Mouse (Mus musculus): ENCODE measurements around the gene Arpp21.

Arpp21 gene

DNA sequence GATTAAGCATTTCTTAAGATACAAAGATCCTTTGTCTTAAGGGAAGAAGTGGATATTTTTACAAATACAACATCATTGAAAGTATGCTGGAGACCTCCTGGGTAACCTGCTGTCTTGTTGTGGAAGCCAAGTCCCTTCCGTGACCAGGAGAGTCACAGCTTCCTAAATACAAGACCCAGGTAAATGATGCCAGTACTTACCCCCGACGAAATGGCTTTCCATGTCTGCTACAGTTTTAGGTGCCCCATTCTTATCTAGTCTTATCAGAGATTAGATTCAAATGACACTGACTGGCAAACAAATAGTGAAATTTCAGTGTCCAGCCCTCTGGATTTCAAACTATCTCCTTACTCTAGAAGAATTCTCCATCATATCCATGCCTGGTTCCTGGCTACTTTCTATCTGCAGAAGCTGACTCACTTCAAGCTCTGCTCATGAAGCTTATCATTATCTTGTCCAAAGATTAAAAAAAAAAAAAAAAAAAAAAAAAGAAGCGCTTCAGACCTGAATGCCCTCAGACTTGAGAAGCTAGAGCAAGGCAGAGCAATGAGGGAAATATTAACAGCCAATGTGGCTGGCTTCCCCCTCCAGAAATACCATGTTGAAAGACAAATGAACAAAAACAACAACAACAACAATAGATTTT is 4.9 kb downstream of the Arpp21 start:
- DNase-seq, result no peak

DNA sequence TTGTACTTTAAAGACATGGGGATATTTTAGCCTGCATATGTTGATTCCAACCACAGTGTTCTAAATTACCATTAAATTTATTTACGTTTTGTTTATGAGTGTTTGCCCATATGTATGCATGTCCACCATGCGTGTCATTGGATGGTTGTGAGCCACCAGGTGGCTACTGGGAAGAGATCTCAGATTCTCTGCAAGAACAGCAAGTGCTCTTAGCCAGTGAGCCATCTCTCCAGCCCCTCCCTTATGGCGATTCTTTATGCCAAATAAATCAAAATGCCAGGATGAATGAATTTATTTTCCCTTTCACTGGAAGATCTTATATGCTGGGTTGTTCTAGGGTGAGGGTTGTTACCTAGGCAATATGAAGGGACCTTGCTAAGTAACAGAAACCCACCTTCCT is 7.3 kb downstream of the Arpp21 start:
- no peak for DNase-seq

DNA sequence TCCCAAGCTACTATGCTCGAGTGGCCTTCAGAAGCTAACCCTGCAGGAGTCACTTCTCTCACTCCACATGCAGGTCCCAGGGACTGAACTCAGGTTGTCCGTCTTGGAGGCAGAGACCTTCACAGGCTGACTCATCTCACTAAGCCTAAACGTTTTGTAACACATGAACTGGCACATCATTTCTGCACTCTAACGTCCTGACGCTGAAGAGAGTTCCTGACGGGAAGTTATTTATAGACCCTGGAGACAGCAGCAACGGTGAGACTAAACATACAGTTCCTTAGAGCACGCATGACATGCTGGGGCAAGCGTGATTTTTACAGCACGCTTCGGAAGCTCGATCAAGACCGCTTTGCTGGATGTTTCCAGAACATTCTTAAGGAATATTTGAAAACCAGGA is 8.6 kb downstream of the Arpp21 start:
- no peak for DNase-seq

DNA sequence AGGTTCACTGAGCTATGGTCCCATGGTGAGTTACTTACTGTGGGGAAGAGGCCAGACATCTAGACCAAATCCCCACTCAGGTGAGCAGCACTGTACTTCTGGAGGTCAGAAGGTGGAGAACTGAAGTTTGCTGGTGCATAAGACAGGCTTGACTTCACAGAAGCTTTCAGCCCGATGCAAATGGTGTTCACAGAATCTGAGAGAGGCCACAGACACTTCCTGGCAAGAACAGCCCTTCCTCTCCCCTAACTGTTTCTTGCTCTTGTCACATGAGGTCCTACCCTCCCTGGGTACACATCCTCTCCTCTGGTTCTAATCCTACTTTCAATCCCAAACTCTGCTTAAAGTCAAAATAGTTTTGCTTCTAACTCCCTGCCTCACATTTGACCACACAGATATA is 9.2 kb downstream of the Arpp21 start:
- peak; percentile 44 for DNase-seq

DNA sequence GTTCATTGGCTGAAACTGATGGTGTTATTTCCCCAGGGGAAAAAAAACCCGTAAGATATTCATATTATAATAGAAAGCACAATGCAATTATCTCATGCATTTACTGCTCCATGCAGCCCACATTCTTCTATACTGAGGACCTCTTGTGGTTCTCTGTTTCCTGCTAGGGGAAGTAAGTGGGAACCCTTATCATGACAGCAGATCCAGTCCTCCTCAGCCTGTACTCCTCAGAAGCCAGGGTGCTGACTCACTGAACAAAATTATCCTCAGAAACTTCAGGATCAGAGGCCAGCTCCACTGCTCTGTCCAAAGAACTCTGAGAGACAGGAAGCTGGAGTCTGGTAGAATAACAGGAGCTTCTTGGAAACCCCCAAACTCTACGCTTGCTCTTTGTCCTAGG is 10.7 kb downstream of the Arpp21 start:
- DNase-seq, result peak; percentile 27

DNA sequence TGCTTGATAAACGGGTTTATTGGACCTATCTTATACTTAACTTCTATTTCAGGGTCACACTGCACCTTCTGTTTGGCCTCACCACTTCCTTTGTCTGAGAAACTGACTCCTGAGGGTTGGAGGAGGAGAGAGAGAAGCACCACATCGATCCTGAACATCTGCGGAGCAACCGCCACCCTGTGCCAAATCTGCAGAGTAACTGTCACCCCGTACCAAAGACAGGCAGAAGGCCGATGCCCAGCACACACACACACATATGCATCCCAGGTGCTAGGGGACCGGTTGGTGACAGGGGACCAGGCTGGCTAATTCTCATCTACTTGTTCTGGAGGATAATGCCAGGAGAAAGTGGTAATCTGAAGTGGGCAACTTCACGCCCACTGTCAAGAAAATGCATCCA is 16.4 kb downstream of the Arpp21 start:
- peak; percentile 72 for DNase-seq

DNA sequence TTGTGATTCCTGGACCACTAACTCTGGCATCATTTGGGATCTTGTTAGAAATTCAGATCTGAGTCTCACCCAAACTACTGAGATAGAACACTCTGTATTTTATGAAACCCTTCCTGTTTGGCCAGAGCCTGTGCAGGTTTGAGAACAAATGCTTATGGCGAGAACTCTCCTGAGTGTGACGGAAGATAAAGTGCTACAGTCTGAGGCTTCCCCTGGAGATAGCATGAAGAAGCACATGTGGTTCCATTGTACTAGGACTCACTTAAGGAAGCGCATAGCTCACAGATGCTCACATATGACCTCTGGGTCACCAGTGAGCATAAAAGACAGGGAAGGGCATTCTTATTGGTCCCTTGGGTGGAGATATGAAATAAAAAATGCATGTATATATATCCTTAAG is 17.5 kb downstream of the Arpp21 start:
- DNase-seq, result peak; percentile 49

DNA sequence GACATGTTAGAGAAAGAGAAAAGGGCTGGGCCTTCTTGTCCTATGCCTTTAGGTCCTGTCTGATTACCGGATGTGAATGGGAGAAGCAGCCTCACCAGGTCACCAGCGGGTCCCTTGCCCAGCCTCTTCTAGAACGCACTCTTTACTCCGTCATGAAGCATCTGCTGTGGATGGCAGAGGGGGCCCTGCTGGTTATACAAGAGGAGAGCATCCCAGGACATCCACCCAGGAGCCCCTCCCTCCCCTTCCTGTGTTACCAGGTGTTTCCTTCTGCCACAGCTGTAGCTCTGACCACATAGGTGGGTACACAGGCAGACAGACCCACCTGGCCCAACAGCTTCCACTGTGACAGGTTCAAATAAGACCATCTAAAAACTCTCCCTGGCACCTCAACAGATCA is 18.6 kb downstream of the Arpp21 start:
- DNase-seq, result peak; percentile 78

DNA sequence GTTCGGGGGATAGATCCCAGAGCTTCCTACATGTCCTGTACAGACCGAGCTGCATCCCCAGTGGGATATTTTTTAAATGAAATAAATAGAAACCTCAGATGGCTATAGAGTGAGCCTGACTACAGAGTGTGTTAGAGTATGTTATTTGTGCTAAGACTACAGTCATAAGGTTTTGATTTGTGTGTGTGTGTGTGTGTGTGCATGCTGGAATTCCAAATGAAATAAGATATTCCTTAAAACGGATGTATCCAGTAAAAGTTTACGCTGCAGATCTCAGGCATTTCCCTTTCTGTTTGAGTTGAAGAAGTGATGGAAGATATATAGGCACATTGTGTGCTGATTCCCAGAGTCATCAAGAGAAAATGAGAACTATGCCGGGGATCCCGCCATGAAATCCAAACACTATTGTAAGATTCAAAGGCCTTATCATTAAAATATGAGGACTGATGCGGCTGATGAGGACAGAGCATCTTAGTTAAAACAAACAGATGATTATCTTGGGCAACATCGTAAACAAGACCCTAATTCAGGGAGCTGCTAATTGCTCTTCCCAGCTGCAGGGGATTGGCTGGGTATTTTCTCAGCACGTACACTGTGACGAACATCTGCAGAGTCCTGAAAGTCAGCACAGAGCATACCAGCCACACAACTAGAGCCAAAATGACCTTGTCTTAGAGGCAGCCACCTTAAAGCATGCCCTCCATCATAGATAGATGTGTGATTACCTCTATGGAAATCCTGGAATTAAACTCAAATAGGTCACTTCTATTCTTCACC is 20.5 kb downstream of the Arpp21 start:
- no peak for DNase-seq

DNA sequence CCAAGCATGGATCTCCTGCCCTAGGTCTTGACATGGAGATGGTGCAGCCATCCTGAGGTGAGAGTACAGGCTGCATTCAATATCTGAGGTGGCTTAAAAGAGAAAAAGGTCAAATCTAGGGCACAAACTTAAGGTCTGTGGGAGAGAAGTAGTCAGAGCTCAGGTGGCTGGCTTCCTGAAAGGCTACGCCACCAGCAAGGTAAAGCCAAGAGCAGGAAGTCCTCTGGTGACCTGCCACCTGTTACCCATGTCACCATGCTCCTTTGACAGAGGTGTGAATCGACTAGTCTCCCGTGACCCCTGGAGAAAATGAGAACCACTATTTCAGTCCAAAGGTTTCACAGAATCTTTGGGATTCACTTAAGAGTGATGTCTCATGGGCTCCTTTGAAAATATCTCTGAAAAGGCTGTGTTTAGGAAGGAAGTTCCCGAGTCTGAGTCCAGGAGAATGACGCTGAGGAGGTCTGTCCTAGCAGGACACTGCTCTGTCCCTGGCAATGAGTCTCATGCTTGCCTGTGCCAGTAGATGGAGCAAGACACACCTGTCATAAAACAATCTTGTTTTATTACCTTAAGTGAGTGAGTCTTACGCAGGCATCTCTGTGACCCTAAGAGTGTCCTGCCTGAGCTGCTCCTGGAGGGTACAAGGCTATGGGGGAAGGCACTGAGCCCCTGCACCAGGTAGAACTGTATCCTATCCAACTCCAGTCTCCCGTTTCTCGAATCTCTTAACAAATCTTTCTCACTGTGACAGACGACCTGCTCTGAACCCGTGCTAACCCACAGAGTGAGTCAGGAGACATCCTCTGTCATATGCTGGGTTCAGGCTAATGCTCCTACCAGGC is 22.1 kb downstream of the Arpp21 start:
- DNase-seq, result peak; percentile 51

DNA sequence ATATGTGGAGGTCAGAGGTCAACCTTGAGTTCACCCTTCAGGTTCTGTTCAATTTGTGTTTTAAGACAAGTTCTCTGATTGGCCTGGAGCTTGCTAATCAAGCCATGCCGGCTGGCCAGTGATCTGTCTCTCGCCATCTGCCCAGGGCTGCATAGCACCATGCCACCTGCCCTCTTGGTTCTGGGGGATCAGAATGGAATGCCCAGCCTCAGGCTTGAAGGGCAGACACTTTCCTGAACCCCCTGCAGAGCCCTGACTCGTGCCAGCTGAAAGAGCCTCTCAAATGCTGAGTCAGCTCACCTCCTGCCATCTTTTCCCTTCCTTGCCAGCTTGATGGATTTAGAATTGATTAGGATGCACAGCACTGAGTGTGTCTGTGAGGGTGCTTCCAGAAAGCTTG is 25.9 kb downstream of the Arpp21 start:
- peak; percentile 26 for DNase-seq

DNA sequence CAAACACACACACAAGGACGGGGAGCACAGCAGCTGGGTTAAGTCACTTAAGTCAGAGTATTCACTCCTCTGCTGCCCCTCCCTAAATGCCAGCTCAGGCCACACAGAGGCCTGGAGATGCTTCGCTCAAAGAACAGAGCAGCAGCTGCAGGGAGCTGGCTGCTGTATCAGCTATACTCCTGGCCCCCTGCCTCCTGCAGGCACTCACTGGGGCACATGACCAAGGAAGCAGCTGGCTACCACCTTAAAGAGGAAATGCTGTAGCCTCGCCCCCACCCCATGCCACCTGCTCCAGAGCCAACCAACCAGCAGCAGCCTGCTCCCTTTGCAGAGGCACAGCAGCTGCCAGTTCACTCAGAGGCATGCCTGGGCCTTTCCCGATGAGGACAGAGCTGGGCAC is 28.0 kb downstream of the Arpp21 start:
- peak; percentile 87 for DNase-seq

DNA sequence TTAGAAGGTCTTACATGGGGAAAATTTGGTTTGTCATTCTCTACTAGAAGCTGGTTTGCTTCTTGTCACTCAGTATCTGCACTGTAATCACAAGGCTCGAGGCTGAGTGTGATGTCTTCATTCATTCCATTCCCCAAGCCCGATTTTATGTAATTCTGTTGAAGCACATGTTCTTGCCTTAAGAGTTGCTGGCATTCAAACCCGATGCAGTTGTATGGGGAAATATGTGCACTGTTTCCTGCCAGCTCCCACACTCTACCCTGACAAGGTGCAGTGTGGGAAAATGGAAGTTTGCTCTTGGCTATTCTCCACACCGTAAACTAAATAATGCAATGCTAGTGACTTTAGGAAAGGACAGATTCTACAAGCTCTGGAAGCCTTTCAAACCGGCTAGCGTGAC is 37.4 kb downstream of the Arpp21 start:
- no peak for DNase-seq

DNA sequence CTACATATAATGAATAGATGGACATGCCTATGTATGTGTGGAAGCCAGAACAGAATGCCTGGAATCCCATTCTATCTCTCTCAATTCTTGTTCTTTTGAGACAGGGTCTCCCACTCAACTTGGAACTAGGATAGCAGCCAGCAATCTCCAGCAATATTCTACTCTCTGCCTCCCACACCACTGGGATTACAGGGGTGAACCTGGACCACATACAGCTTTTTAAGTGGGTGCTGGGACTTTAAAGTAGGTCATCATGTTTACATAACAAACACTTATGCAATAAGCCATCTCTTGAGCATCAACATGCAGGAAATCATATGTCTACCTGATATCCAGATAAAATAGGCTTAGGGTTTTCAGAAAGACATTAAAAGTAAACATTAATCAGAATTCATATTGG is 41.7 kb downstream of the Arpp21 start:
- no peak for DNase-seq

DNA sequence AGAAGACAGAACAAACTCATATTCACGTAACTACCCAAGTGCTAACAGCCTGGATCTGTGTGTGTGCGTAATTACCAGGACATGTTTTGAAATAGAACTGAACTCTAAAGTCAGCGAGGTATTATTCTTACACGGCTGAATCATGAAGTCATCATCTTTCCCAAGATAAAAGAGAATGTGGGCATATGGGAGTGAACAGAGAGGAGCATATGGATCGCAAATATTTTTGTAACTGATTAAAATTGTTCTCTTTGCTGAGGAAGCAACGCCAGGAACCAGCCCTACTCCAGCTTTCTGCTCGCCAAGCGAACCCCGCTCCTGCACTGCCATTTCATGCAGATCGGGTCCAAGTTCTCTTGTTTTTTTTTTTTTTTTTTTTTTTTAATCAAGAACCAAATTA is 46.3 kb downstream of the Arpp21 start:
- no peak for DNase-seq

DNA sequence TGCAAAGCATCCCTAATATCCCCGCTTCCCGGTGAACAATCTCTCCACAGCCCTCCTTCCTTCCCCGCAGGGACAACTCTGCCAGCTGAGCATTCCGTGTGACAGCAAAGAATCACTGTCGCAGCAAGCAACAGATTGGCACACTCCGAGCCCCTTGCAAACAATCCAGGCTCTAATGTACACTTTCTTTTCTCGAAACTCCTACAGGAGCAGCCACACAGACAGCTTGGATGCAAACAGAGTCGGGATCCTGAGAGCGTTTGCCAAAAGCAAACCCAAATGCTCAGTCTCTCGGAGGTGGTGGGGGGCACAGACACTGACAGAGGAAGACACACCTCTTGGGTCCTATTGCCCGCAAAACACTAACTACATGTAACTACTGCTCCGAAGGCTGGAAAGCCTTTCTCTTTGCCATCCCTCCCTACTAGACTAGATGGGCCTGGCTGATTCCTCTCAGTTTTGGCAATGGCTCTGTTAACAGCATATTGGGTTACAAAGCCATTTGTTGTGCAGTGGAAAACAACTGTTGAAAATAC is 47.3 kb downstream of the Arpp21 start:
- no peak for DNase-seq

DNA sequence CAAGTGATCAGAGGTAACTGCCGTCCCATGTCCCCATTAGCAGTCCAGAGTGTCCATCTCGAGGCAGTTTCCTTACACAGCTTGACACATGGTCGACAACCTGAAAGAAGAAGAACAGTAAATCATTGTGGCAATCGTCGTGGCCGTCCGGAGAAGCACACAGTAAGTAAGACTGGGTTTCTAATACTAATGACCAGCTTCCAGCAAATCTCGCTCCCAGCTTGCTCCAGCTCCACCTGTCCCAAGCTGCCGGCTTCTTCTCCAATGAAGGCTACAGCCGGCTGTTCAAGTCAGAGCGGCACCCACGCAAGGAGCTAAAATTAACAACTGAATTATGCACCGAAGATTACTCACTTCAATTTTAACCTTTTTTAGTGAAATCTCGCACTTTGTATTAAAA is 48.1 kb downstream of the Arpp21 start:
- no peak for DNase-seq

DNA sequence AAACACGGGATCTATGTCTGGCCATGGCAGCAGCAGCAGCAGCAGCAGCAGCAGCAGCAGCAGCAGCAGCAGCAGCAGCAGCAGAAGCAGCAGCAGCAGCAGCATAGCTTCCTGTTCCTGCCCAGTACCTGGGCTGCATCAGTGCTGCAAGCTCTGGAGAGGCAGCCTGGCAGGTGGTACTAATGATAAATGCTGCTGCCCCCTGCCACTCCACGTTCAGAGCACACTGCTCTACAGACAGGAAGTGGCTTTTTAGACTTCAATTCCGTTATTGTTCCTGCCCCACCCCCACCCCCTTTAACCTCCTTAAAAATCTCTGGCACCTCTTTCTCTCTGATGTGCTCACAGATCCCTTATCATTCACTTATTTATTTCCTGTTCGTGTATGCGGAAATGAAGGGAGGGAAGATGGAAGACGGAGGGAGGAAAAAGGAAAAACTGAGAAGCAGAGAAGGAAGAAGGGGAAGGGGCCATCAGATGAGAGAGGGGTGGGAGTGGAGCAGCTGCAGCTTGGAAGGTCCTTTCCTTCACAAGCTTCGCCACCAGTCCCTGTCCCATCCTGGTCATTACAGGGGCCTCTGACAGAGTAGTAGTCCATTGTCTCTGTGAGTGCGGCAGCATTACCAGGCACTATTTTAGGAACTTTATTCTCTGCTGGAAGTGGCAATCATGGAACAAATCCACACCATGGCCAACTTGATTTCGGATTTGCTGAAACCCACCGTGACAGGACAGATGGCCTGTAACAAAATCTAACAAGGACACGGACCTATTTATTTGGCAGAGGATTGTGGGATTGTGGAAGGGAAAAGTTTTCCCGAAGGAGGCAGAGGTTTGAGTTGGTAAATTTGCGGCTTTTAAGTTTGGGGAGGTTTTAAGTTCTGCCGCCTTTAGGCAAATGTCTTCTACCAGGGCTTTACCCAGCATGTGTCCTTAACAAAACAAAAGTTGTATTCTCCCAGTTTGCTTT is 49.1 kb downstream of the Arpp21 start:
- peak; percentile 58 for DNase-seq

DNA sequence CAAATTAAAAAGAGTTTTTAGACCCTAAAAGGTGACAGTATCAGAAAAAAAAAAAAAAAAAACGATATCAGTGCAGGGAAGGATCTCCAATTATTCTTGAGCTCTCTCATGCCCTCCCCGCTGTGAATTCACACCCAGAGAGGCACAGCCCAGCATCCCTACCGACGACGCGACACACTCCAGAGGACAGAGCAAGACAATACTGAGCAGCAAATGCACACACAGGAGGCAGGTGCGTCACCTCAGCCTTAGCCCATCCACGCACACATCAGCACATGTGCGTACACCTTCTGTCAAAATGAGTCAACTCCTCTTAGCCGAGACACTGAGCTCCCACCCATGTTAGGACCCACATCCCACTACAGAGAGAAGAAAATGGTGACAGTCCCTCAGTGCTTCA is 50.0 kb downstream of the Arpp21 start:
- no peak for DNase-seq

DNA sequence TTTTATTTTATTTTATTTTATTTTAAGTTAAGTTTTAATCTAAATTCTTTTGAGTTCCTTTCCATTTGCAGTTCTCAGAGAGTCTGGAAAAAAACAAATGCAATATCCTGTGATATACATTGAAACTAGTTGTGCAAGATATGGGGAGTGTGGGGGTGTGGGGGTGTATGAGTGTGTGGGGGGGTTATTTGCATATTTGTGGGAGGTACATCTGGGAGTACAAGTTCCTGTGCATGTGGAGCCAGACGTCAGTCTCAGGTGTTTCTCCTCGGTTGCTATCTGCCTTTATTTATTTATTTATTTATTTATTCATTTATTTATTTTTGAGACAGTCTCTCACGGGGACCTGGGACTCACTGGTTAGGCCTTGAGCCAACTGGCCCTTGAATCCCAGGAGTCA is 53.0 kb downstream of the Arpp21 start:
- DNase-seq, result no peak

DNA sequence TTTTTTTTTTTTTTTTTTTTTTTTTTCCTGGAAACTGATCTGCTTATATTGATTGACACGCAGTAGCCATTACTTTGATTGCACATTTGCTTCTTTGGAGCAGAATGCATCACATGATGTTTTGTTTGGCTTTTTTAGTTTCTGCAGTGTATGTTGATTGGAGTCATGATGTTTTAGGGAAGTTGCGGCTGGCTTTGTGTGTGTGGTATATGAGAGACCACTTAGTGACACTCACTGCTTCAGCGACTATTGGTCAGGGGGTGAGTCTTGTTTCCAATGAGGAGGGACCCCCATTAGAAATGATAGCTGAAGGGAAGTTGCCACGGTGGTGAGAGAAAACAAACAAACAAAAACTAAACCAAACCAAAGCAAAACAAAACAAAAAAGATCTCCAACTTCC is 55.7 kb downstream of the Arpp21 start:
- no peak for DNase-seq

DNA sequence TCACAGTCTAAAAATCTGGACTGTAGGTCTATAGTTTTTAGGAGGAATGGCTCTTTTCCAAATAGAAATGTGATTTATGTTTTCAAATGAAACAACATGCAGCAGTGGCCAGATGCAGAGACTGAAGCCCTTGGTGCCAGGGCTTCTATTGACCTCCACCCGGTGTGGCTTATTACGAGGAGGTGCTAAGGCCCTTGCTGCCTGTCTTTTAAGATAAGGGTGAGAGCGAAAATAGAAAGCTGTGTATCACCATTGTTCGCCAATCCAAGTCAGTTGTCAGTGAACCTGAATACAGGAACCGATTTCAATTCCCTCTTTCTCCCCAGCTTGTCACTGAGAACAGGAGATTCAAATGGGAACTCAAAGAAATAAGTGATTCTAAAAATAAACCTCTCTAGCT is 57.3 kb downstream of the Arpp21 start:
- no peak for DNase-seq

Measured in thymus, postnatal 4 days (tissue).